Mouse (Mus musculus): Measurements from ENCODE around the gene Thnsl1. TPM values are rescaled to one million over a fixed set of nuclear protein-coding genes. Genes with fewer than 3 reads are reported as not detected.

The Thnsl1 gene
- polyA plus RNA-seq (2015; fragmentation: Nextera tagmentation; extraction: Ambion mirVana): 5.0 and 6.2 TPM in 2 replicates

GRCm38 (mm10) chr2:21204912-21205830, at the start of gene Thnsl1, which contains the start of gene Enkur:
Thnsl1 (plus strand) TSS chr2:21205724.
Enkur (minus strand) TSS chr2:21205365.
- peak; percentile 98 for DNase-seq (ENCODE audit: low spot score)

- DNase-seq (ENCODE audit: low spot score): no peak
These were observed 41.2 kb upstream of the Thnsl1 start for GRCm38 (mm10) chr2:21164296-21164695.

GRCm38 (mm10) chr2:21167916-21168315, 37.6 kb upstream of the Thnsl1 start:
- DNase-seq (ENCODE audit: low spot score): no peak

- DNase-seq (ENCODE audit: low spot score): no peak
These were observed 32.7 kb upstream of the Thnsl1 start for GRCm38 (mm10) chr2:21172797-21173196.

- no peak for DNase-seq (ENCODE audit: low spot score)
These were observed 26.4 kb upstream of the Thnsl1 start for GRCm38 (mm10) chr2:21179136-21179535.

GRCm38 (mm10) chr2:21182811-21183210, 22.7 kb upstream of the Thnsl1 start:
- no peak for DNase-seq (ENCODE audit: low spot score)

- DNase-seq (ENCODE audit: low spot score): peak; percentile 72
These were observed 17.9 kb upstream of the Thnsl1 start for GRCm38 (mm10) chr2:21187576-21187975.

- DNase-seq (ENCODE audit: low spot score): no peak
These were observed 16.9 kb upstream of the Thnsl1 start for GRCm38 (mm10) chr2:21188610-21189009.

GRCm38 (mm10) chr2:21191232-21191631, 14.3 kb upstream of the Thnsl1 start:
- DNase-seq (ENCODE audit: low spot score): no peak

GRCm38 (mm10) chr2:21195233-21195632, 10.3 kb upstream of the Thnsl1 start:
- DNase-seq (ENCODE audit: low spot score): no peak

- DNase-seq (ENCODE audit: low spot score): no peak
These were observed 6.5 kb upstream of the Thnsl1 start for GRCm38 (mm10) chr2:21199051-21199450.

GRCm38 (mm10) chr2:21202754-21203153, 2.8 kb upstream of the Thnsl1 start:
- no peak for DNase-seq (ENCODE audit: low spot score)

- DNase-seq (ENCODE audit: low spot score): no peak
These were observed 271 bp downstream of the Thnsl1 start for GRCm38 (mm10) chr2:21205831-21206159.

GRCm38 (mm10) chr2:21206278-21206677, 754 bp downstream of the Thnsl1 start:
- no peak for DNase-seq (ENCODE audit: low spot score)

GRCm38 (mm10) chr2:21211361-21211760, 5.8 kb downstream of the Thnsl1 start:
- DNase-seq (ENCODE audit: low spot score): no peak

GRCm38 (mm10) chr2:21214322-21214721, 8.8 kb downstream of the Thnsl1 start:
- DNase-seq (ENCODE audit: low spot score): peak; percentile 18

- no peak for DNase-seq (ENCODE audit: low spot score)
These were observed 9.8 kb downstream of the Thnsl1 start for GRCm38 (mm10) chr2:21215284-21215683.

- peak; percentile 62 for DNase-seq (ENCODE audit: low spot score)
These were observed 17.2 kb downstream of the Thnsl1 start for GRCm38 (mm10) chr2:21222453-21223384.

GRCm38 (mm10) chr2:21230276-21230675, 24.8 kb downstream of the Thnsl1 start:
- peak; percentile 47 for DNase-seq (ENCODE audit: low spot score)

- no peak for DNase-seq (ENCODE audit: low spot score)
These were observed 25.6 kb downstream of the Thnsl1 start for GRCm38 (mm10) chr2:21231147-21231546.

GRCm38 (mm10) chr2:21234871-21235648, 29.5 kb downstream of the Thnsl1 start:
- DNase-seq (ENCODE audit: low spot score): no peak
